Mouse (Mus musculus) fat pad, adult 2 months (tissue): ENCODE data around the gene Usp7.

Experiments used
- DNase-seq: peaks from one replicate; pipeline ENCODE4 v3.0.0-alpha.2; 2011; ENCODE audit warnings: low read depth, low spot score; ENCODE audit errors: extremely low read depth

Usp7 gene

DNA sequence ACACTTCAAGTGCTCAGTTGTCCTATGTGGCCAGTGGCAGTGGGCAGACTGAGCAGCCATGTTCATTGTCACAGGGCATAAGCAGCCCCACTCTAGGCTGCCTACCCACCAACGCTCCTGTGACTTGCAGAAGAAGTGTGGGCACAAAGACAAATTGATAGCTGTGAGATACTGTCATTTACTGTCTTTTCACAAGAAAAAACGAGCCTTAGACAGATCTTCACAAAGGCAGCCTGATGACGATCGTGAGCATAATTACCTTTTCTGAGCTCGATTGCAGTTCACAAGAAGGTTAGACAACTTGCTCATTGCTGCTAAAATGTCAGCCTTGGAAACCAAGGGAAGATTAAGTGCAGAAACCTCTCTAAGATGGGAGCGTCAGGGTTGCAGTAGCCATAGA, 137.0 kb downstream of the Usp7 start:
- no peak for DNase-seq

- DNase-seq = no peak
These were observed 142.1 kb downstream of the Usp7 start for GRCm38 (mm10) chr16:8650007-8650406.

DNA sequence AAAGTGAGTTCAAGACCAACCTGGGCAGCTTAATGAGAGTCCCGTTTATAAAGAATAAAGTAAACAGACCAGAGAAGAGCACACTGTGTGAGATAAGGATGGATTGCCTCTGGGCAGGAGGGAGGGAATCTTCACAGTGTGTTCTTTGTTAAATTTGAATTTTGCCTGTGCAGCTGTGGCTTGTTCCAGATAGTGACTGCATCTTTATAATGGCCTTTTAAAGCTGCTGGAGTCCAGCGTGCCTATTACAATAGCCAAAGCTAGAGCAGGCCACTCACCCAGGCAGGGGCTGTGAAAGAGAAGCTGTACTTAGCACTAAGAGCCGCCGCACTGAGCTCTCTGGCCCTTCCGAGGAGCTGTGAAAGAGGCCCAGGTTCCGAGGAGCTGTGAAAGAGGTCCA, 146.6 kb downstream of the Usp7 start:
- DNase-seq = no peak

GRCm38 (mm10) chr16:8643855-8644254, 148.3 kb downstream of the Usp7 start:
- no peak for DNase-seq
